Mouse (Mus musculus) limb, embryonic 15.5 days (tissue): ENCODE data around the gene Epha8. TPM values are rescaled to one million over a fixed set of nuclear protein-coding genes. Genes with fewer than 3 reads are reported as not detected.

Source experiments
- ATAC-seq: fragments of 200-750 bp; cut with Nextera tagmentation; 2 replicates; pipeline ENCODE4 v1.8.0; 2017; ENCODE audit warnings: low read depth, moderate TSS enrichment; ENCODE audit not compliant: insufficient number of reproducible peaks, low FRiP score, low TSS enrichment
- H3K27ac ChIP-seq: fragments of 300-500 bp; sonication (generic); 2 replicates; pipeline ENCODE4 v1.5.1; 2015; ENCODE audit warnings: moderate library complexity, mild to moderate bottlenecking, inconsistent platforms
- H3K27me3 ChIP-seq: fragments of 300-500 bp; sonication (generic); 2 replicates; pipeline ENCODE4 v1.6.1; 2015; ENCODE audit warnings: inconsistent platforms
- H3K36me3 ChIP-seq: fragments of 300-500 bp; sonication (generic); 2 replicates; pipeline ENCODE4 v1.6.1; 2015; ENCODE audit warnings: inconsistent platforms
- H3K4me1 ChIP-seq: fragments of 300-500 bp; sonication (generic); 2 replicates; pipeline ENCODE4 v1.6.1; 2015; ENCODE audit warnings: inconsistent platforms
- H3K4me2 ChIP-seq: fragments of 300-500 bp; sonication (generic); 2 replicates; pipeline ENCODE4 v1.6.1; 2015; ENCODE audit warnings: mild to moderate bottlenecking, inconsistent platforms
- H3K4me3 ChIP-seq: fragments of 300-500 bp; sonication (generic); 2 replicates; pipeline ENCODE4 v1.5.1; 2015; ENCODE audit warnings: mild to moderate bottlenecking, inconsistent platforms
- H3K9ac ChIP-seq: fragments of 300-500 bp; sonication (generic); 2 replicates; pipeline ENCODE4 v1.6.1; 2015; ENCODE audit warnings: inconsistent platforms
- H3K9me3 ChIP-seq: fragments of 300-500 bp; sonication (generic); 2 replicates; pipeline ENCODE4 v1.6.1; 2016; ENCODE audit warnings: inconsistent platforms
- WGBS: fragments of 180-500 bp; shearing (Covaris S2); methylation state at CpG from one replicate; pipeline ENCODE4 v1.1.7; 2015; 5-methylcytosine and 5-hydroxymethylcytosine counted together
- polyA plus RNA-seq: library from polyadenylated mRNA; unstranded; fragments of >200 nt; fragmentation: Nextera tagmentation; extraction: Ambion mirVana; gene quantifications from 2 replicates; pipeline ENCODE4 v1.2.1, GENCODE M21; 2015

Gene Epha8
- polyA plus RNA-seq, 1 experiment from 2014 or later = 2.5 TPM

DNA sequence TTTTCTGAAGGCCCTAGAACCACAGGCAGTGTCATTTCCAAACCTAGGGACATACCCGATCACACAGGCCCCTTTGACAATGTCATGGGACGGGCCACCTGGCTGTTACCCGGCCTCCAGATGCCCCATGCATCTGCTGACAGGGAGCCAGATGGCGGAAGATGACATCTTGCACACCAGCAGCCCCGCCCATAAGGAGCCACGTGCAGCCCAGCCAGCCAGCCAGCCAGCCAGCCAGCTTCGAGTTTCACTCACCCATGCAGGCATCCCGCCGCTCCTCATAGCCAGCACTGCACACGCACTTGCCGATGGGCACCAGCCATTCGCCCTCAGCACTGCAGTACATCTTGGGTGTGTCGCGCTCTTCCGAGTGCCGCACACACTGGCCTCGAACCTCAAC, 11.2 kb downstream of the Epha8 start:
- no peak for ATAC-seq
- 48% methylated on average over 17 of the region's 17 CpGs for WGBS
- Histone ChIP-seq H3K9ac (no peak overlapping the region), H3K4me1 (peaks cover 28% of the 10 kb centered on the region), H3K27me3 (peaks cover 39% of the 10 kb centered on the region), H3K27ac (no peak overlapping the region), H3K9me3 (no peaks in the 10 kb centered on the region), H3K36me3 (no peaks in the 10 kb centered on the region), H3K4me2 (no peak overlapping the region), H3K4me3 (no peak overlapping the region)

DNA sequence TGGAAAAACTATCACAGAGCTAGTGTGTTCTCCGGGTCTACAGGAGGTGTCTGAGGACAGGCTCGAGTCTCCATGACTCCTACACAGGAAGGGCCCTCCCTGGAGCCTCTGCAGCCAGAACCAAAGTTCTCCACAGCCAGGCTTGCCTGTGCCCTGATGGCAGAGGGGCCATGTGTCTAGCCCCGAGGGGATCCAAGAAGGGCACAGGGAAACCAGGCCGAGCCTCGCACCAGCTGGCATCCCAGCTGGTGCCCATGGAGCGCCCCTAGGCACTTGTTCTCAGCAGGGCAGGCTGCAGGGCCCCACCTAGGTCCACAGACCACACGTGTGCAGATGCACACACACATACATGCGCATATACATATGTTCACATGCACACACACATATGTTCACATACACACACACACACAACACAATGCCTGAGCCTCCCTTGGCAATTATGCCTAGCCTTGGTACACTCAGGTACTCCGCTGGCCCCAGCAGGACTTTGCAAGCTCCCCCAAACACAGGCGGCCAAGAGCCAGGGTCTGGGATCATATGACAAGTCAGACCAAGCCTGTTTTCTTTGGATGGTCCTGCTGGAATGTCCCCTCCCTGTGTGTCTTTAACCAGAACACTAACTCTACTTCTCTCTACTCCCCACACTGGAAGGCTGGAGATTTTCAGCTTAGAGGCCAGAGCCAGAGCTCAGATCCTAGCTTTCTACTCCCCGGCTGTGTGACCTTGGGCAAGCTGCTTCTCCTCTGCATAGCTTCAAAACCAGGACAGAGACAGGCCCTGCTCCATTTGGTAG, 11.9 kb downstream of the Epha8 start:
- ATAC-seq = no peak
- H3K36me3 ChIP-seq = no peaks in the 10 kb centered on the region
- no peak overlapping the region for H3K27ac ChIP-seq
- no peaks in the 10 kb centered on the region for H3K9me3 ChIP-seq
- 68% methylated on average over 11 of the region's 11 CpGs for WGBS
- no peak overlapping the region for H3K9ac ChIP-seq
- peaks cover 26% of the 10 kb centered on the region for H3K4me1 ChIP-seq
- H3K4me2 ChIP-seq = no peak overlapping the region
- H3K27me3 ChIP-seq = peaks cover 44% of the 10 kb centered on the region
- H3K4me3 ChIP-seq = no peak overlapping the region

GRCm38 (mm10) chr4:136943175-136943574, 13.4 kb downstream of the Epha8 start:
- no peak for ATAC-seq
- no peak overlapping the region for H3K4me3 ChIP-seq
- no peaks in the 10 kb centered on the region for H3K9me3 ChIP-seq
- no peak overlapping the region for H3K9ac ChIP-seq
- no peak overlapping the region for H3K4me2 ChIP-seq
- H3K4me1 ChIP-seq = peaks cover 19% of the 10 kb centered on the region
- H3K36me3 ChIP-seq = no peaks in the 10 kb centered on the region
- peaks cover 45% of the 10 kb centered on the region for H3K27me3 ChIP-seq
- H3K27ac ChIP-seq = no peak overlapping the region
- WGBS = 18% methylated on average over 13 of the region's 13 CpGs

- peaks cover 43% of the 10 kb centered on the region for H3K27me3 ChIP-seq
- no peak overlapping the region for H3K4me3 ChIP-seq
- H3K9me3 ChIP-seq = no peaks in the 10 kb centered on the region
- no peak overlapping the region for H3K4me2 ChIP-seq
- WGBS = 22% methylated on average over 18 of the region's 18 CpGs
- H3K27ac ChIP-seq = no peak overlapping the region
- no peaks in the 10 kb centered on the region for H3K36me3 ChIP-seq
- ATAC-seq = no peak
- H3K9ac ChIP-seq = no peak overlapping the region
- H3K4me1 ChIP-seq = peaks cover 19% of the 10 kb centered on the region
Observed at GRCm38 (mm10) chr4:136942761-136943160, 13.9 kb downstream of the Epha8 start.

GRCm38 (mm10) chr4:136937935-136938334, 18.7 kb downstream of the Epha8 start:
- WGBS = 84% methylated on average over 5 of the region's 5 CpGs
- Histone ChIP-seq H3K27me3 (peaks cover 25% of the 10 kb centered on the region), H3K4me2 (no peak overlapping the region), H3K9ac (no peak overlapping the region), H3K36me3 (no peaks in the 10 kb centered on the region), H3K4me3 (no peak overlapping the region), H3K27ac (no peak overlapping the region), H3K9me3 (no peaks in the 10 kb centered on the region), H3K4me1 (peaks cover 16% of the 10 kb centered on the region; the same call in 1 of the 2 replicates)
- no peak for ATAC-seq

DNA sequence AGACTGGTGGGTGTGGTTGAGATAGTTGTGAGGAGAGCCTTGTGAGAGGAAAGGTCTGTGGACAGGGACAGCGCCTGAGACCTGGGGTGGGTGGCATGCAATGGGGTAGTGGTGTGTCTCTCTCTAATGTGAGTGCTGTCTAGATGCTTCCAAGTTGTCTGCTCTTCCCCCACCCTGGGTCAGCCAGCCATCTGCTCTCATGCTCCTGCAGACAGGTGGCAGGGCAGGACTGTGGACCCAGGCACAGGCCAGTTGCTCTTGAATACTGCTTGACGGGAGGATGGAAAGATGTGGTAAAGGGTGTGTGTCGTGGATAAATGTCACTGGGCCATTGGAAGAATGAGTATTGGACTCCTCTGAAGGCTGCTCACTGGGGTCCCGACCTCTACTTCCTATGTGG, 19.3 kb downstream of the Epha8 start:
- Histone ChIP-seq H3K36me3 (no peaks in the 10 kb centered on the region), H3K9ac (no peak overlapping the region), H3K9me3 (no peaks in the 10 kb centered on the region), H3K4me2 (no peak overlapping the region), H3K4me3 (no peak overlapping the region), H3K27me3 (peaks cover 19% of the 10 kb centered on the region), H3K27ac (no peak overlapping the region), H3K4me1 (peaks cover 10% of the 10 kb centered on the region; the same call in 1 of the 2 replicates)
- ATAC-seq = no peak
- WGBS = 77% methylated on average over 4 of the region's 4 CpGs

- WGBS = 56% methylated on average over 18 of the region's 18 CpGs
Observed at GRCm38 (mm10) chr4:136934746-136935613, 21.6 kb downstream of the Epha8 start.

GRCm38 (mm10) chr4:136930474-136930873, 26.1 kb downstream of the Epha8 start:
- H3K27ac ChIP-seq = no peak overlapping the region
- H3K27me3 ChIP-seq = peaks cover 32% of the 10 kb centered on the region
- no peaks in the 10 kb centered on the region for H3K36me3 ChIP-seq
- H3K4me3 ChIP-seq = no peak overlapping the region
- H3K4me2 ChIP-seq = no peak overlapping the region
- WGBS = 85% methylated on average over 8 of the region's 8 CpGs
- no peak for ATAC-seq
- H3K4me1 ChIP-seq = peaks cover 9% of the 10 kb centered on the region; the same call in 1 of the 2 replicates
- H3K9ac ChIP-seq = no peak overlapping the region
- no peaks in the 10 kb centered on the region for H3K9me3 ChIP-seq

More at GRCm38 (mm10) chr4:136934746-136935613, 21.6 kb downstream of the Epha8 start:
- ATAC-seq = no peak; the same call in 1 of the 2 replicates
- H3K36me3 ChIP-seq = no peaks in the 10 kb centered on the region
- peaks cover 10% of the 10 kb centered on the region; the same call in 1 of the 2 replicates for H3K4me1 ChIP-seq
- no peak overlapping the region for H3K9ac ChIP-seq
- no peak overlapping the region for H3K27ac ChIP-seq
- H3K9me3 ChIP-seq = no peaks in the 10 kb centered on the region
- H3K4me2 ChIP-seq = no peak overlapping the region
- no peak overlapping the region for H3K4me3 ChIP-seq
- peaks cover 10% of the 10 kb centered on the region; the same call in 1 of the 2 replicates for H3K27me3 ChIP-seq

GRCm38 (mm10) chr4:136928928-136929327, 27.7 kb downstream of the Epha8 start:
- ATAC-seq = no peak
- Histone ChIP-seq H3K4me2 (no peak overlapping the region), H3K9ac (no peak overlapping the region), H3K27me3 (peaks cover 41% of the 10 kb centered on the region), H3K4me1 (no peaks in the 10 kb centered on the region), H3K4me3 (no peak overlapping the region), H3K27ac (no peak overlapping the region), H3K36me3 (no peaks in the 10 kb centered on the region), H3K9me3 (no peaks in the 10 kb centered on the region)
- WGBS = 13% methylated on average over 5 of the region's 5 CpGs

GRCm38 (mm10) chr4:136925804-136926203, 30.8 kb downstream of the Epha8 start:
- Histone ChIP-seq H3K4me2 (no peak overlapping the region), H3K27ac (no peak overlapping the region), H3K9ac (no peak overlapping the region), H3K27me3 (peaks cover 40% of the 10 kb centered on the region), H3K4me3 (no peak overlapping the region), H3K4me1 (no peaks in the 10 kb centered on the region), H3K9me3 (no peaks in the 10 kb centered on the region), H3K36me3 (no peaks in the 10 kb centered on the region)
- 24% methylated on average over 15 of the region's 15 CpGs for WGBS
- no peak for ATAC-seq

DNA sequence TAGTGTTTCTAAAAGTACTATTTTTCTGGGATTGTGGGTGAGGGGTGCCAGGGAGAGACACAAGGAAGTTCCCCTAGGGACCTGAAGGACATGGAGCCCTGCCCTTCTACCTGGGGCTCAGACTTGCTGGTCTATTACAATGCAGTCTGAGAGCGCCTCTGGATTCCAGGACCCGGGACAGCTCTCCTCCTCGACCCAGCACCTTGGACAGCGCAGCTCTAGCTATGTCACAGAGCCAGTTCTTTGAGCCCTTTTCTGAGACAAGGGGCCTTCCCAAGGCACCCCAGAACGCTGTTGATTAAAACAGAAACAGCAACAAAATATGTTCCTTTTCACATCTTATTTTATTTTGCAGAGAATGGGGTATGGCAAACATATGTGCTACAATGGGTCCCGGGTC, 32.1 kb downstream of the Epha8 start:
- 3% methylated on average over 6 of the region's 6 CpGs for WGBS

DNA sequence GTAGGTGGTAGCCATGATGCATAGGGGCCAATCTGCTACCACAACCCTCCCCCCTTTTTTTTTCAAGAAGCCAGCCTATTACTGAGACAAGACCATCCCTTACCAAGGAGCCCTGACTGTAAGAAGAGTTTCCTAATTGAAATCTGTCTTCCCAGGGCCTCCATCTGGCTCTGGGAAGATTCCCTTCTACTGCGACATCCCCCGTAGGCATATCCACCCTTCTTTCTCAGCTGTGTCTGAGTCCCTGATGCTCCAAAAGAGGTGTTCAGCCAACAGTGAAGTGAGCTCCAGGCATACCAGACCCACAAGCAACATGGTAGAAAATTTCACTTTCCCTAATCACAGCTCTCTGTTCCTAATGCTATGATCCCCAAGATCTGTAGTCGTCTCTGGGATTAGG, 37.1 kb downstream of the Epha8 start:
- H3K27ac ChIP-seq = no peak overlapping the region
- no peak overlapping the region for H3K4me2 ChIP-seq
- no peaks in the 10 kb centered on the region for H3K36me3 ChIP-seq
- no peak overlapping the region for H3K4me3 ChIP-seq
- H3K4me1 ChIP-seq = no peaks in the 10 kb centered on the region
- H3K27me3 ChIP-seq = peaks cover 19% of the 10 kb centered on the region; the same call in 1 of the 2 replicates
- ATAC-seq = no peak
- WGBS = 81% methylated on average over 3 of the region's 3 CpGs
- no peak overlapping the region for H3K9ac ChIP-seq
- H3K9me3 ChIP-seq = no peaks in the 10 kb centered on the region

More for the DNA sequence above, 32.1 kb downstream of the Epha8 start:
- no peaks in the 10 kb centered on the region for H3K9me3 ChIP-seq
- H3K27me3 ChIP-seq = peaks cover 31% of the 10 kb centered on the region
- H3K4me1 ChIP-seq = no peaks in the 10 kb centered on the region
- H3K27ac ChIP-seq = no peak overlapping the region
- H3K4me2 ChIP-seq = no peak overlapping the region
- ATAC-seq = no peak
- no peaks in the 10 kb centered on the region for H3K36me3 ChIP-seq
- H3K9ac ChIP-seq = no peak overlapping the region
- no peak overlapping the region for H3K4me3 ChIP-seq
